Mouse (Mus musculus): ENCODE data around the gene Birc5. TPM values are rescaled to one million over a fixed set of nuclear protein-coding genes. Genes with fewer than 3 reads are reported as not detected.
A peak's percentile ranks its signal among the peaks of the same experiment; 100 is the strongest.

Birc5 gene
- polyA plus RNA-seq (2014; fragmentation: Nextera tagmentation; extraction: Ambion mirVana): 337 and 340 TPM in 2 replicates

DNA sequence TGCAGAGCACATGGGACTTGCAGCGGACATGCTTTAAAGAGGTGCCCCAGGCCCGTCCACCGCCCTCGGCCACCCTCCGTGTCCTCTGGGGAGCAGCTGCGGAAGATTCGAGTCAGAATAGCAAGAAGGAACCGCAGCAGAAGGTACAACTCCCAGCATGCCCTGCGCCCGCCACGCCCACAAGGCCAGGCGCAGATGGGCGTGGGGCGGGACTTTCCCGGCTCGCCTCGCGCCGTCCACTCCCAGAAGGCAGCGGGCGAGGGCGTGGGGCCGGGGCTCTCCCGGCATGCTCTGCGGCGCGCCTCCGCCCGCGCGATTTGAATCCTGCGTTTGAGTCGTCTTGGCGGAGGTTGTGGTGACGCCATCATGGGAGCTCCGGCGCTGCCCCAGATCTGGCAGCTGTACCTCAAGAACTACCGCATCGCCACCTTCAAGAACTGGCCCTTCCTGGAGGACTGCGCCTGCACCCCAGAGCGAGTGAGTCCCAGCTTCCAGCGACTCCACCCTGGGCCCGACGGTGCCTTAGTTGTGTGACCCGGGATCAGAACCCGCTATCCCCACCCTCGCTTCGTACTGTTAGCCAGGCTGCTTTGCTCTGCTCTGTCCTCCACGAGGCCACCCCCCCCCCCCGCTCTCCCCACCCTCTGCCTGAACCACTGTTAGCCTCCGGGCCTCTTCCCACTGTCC, at the start of gene Birc5:
Birc5 (plus strand) TSS at position 267 of the 687 bp plus-strand sequence.
- Histone ChIP-seq H3K4me3 (ENCODE audit: low read depth, low read length) (peak within 1 kb of the TSS; percentile 59), H3K9me3 (ENCODE audit: control insufficient read depth, low read length) (no peaks in the 10 kb centered on the region), H3K27me3 (replicated peaks; ENCODE audit: control insufficient read depth, insufficient read depth, low read length) (no peaks in the 10 kb centered on the region), H3K4me2 (ENCODE audit: low read length) (peak within 1 kb of the TSS; percentile 84), H3K36me3 (ENCODE audit: control insufficient read depth, insufficient read depth, low read length) (peaks cover 20% of the 10 kb centered on the region), H3K27ac (ENCODE audit: low read depth) (peak within 1 kb of the TSS; percentile 93), H3K9ac (ENCODE audit: low read length) (peak within 1 kb of the TSS; percentile 69), H3K4me1 (replicated peaks; ENCODE audit: control insufficient read depth, insufficient read depth, low read length) (peaks cover 24% of the 10 kb centered on the region)
- peak; percentile 85 for ATAC-seq (replicated peaks; ENCODE audit: low FRiP score, low TSS enrichment, low read depth)
- DNase-seq (ENCODE audit: low spot score): peak; percentile 97
- WGBS: under 1% methylated on average over 51 of the region's 51 CpGs

- no peaks in the 10 kb centered on the region for H3K36me3 ChIP-seq (ENCODE audit: control insufficient read depth, insufficient read depth, low read length)
- WGBS: 90% methylated on average over 7 of the region's 7 CpGs
- H3K9me3 ChIP-seq (ENCODE audit: control insufficient read depth, low read length): no peaks in the 10 kb centered on the region
- ATAC-seq (replicated peaks; ENCODE audit: low FRiP score, low TSS enrichment, low read depth) (no peak), DNase-seq (ENCODE audit: low spot score) (no peak)
- H3K9ac ChIP-seq (ENCODE audit: low read length): no peak overlapping the region
- H3K4me3 ChIP-seq (ENCODE audit: low read depth, low read length): no peak overlapping the region
- H3K27me3 ChIP-seq (replicated peaks; ENCODE audit: control insufficient read depth, insufficient read depth, low read length): no peaks in the 10 kb centered on the region
- no peak overlapping the region for H3K27ac ChIP-seq (ENCODE audit: low read depth)
- H3K4me2 ChIP-seq (ENCODE audit: low read length): no peak overlapping the region
- H3K4me1 ChIP-seq (replicated peaks; ENCODE audit: control insufficient read depth, insufficient read depth, low read length): peaks cover 19% of the 10 kb centered on the region
Observed at GRCm38 (mm10) chr11:117800038-117800437, 49.0 kb upstream of the Birc5 start.

GRCm38 (mm10) chr11:117801650-117802049, 47.4 kb upstream of the Birc5 start:
- Histone ChIP-seq H3K4me3 (ENCODE audit: low read depth, low read length) (no peak overlapping the region), H3K27ac (ENCODE audit: low read depth) (no peak overlapping the region), H3K36me3 (ENCODE audit: control insufficient read depth, insufficient read depth, low read length) (no peaks in the 10 kb centered on the region), H3K4me1 (replicated peaks; ENCODE audit: control insufficient read depth, insufficient read depth, low read length) (peaks cover 19% of the 10 kb centered on the region), H3K9ac (ENCODE audit: low read length) (no peak overlapping the region), H3K9me3 (ENCODE audit: control insufficient read depth, low read length) (no peaks in the 10 kb centered on the region), H3K27me3 (replicated peaks; ENCODE audit: control insufficient read depth, insufficient read depth, low read length) (no peaks in the 10 kb centered on the region), H3K4me2 (ENCODE audit: low read length) (no peak overlapping the region)
- ATAC-seq (replicated peaks; ENCODE audit: low FRiP score, low TSS enrichment, low read depth) (no peak), DNase-seq (ENCODE audit: low spot score) (no peak)
- WGBS: 66% methylated on average over 7 of the region's 7 CpGs

DNA sequence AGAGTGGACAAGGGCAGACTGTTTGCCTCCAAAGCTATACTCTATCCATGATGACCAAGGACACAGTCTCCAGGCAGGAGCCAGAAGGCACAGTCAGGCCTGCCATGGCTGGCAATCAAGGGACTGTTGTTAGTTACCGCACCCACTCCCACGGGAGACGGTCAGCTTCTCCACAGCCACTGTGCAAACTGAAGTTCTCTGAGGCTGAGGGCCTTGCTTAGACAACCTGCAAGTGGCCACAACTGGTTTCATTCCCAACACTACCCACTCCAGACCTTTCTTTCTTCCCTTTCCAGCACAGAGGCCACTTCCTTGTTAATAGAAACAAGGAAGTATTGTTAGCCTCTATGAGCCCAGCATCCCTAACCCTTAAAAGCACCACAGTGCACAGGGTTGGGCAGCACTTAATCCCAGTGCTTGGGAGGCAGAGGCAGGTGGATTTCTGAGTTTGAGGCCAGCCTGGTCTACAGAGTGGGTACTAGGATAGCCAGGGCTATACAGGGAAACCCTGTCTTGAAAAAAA, 45.8 kb upstream of the Birc5 start:
- peaks cover 9% of the 10 kb centered on the region for H3K4me1 ChIP-seq (replicated peaks; ENCODE audit: control insufficient read depth, insufficient read depth, low read length)
- H3K27ac ChIP-seq (ENCODE audit: low read depth): no peak overlapping the region
- no peak for DNase-seq (ENCODE audit: low spot score)
- no peaks in the 10 kb centered on the region for H3K9me3 ChIP-seq (ENCODE audit: control insufficient read depth, low read length)
- no peak overlapping the region for H3K4me3 ChIP-seq (ENCODE audit: low read depth, low read length)
- ATAC-seq (replicated peaks; ENCODE audit: low FRiP score, low TSS enrichment, low read depth): no peak
- H3K9ac ChIP-seq (ENCODE audit: low read length): no peak overlapping the region
- H3K36me3 ChIP-seq (ENCODE audit: control insufficient read depth, insufficient read depth, low read length): no peaks in the 10 kb centered on the region
- H3K4me2 ChIP-seq (ENCODE audit: low read length): no peak overlapping the region
- H3K27me3 ChIP-seq (replicated peaks; ENCODE audit: control insufficient read depth, insufficient read depth, low read length): no peaks in the 10 kb centered on the region
- 78% methylated on average over 3 of the region's 3 CpGs for WGBS

DNA sequence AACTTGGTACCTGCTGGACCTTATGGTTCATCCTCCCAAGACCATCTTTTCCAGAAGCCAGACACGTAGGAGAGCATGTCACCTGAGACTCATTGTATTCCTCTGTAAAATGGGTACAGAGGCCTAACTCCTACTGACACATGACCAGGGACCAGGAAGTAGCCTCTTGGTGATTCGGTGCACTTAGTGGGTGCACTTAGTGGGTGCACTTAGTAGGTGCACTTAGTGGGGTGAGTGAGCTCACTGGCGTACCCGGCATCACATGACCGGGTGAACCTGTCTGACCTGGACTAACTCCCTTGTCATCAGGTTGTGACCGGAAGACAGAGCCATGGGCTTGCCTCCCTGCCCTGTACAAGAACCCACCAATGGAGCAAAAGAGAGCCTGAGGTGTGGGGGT, 42.3 kb upstream of the Birc5 start:
- 92% methylated on average over 6 of the region's 6 CpGs for WGBS
- ATAC-seq (replicated peaks; ENCODE audit: low FRiP score, low TSS enrichment, low read depth): no peak
- Histone ChIP-seq H3K9ac (ENCODE audit: low read length) (no peak overlapping the region), H3K9me3 (ENCODE audit: control insufficient read depth, low read length) (no peaks in the 10 kb centered on the region), H3K36me3 (ENCODE audit: control insufficient read depth, insufficient read depth, low read length) (no peaks in the 10 kb centered on the region), H3K27ac (ENCODE audit: low read depth) (no peak overlapping the region), H3K4me1 (replicated peaks; ENCODE audit: control insufficient read depth, insufficient read depth, low read length) (peaks cover 7% of the 10 kb centered on the region), H3K27me3 (replicated peaks; ENCODE audit: control insufficient read depth, insufficient read depth, low read length) (no peaks in the 10 kb centered on the region), H3K4me3 (ENCODE audit: low read depth, low read length) (no peak overlapping the region), H3K4me2 (ENCODE audit: low read length) (no peak overlapping the region)
- no peak for DNase-seq (ENCODE audit: low spot score)

DNA sequence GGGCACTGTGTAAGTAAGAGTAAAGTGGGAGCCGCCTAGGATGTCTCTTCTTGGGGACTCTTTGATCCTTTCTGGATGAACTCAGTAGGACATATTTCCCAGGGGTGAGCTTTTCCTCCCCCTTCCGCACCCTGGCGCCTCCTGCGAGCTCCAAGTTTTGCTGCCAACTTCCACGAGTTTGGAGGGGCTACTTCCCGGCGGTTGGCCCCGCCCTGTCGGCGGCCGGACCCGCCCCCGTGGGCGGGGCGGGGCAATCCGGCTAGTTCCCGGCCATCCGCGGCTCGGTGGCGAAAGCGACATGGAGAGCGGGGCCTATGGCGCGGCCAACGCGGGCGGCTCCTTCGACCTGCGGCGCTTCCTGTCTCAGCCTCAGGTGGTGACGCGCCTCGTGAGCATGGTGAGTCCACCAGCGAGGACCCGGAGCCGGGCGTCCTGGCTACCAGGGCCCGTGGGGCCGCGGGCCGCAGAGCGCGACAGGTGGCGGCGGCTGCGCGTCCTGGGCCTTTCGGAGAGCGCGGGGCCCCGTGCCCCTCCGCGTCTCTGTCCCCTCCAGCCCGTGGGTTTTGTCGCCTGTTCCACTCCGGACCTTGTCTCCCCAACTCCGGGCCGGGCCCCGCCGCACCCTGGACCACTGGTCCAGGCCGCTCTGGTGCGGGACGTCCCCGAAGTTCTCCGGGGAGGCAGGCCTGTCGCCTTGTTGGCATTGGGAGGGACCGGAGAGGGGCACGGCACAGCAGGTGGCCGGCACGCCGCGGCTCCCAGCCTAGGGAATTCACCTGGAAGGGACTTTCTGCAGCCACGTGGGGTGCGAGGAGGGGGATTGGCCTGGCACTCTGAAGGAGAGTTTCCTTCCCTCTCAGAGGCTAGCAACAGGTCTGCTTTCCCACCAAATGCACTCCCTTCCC, 39.4 kb upstream of the Birc5 start, which contains the start of the genes Gm20708 and Syngr2:
Gm20708 (plus strand) TSS at position 262 of the 905 bp plus-strand sequence.
Syngr2 (plus strand) TSS at position 262 of the 905 bp plus-strand sequence.
- Histone ChIP-seq H3K4me3 (ENCODE audit: low read depth, low read length) (peak within 1 kb of the TSS; percentile 77), H3K9me3 (ENCODE audit: control insufficient read depth, low read length) (no peaks in the 10 kb centered on the region), H3K4me1 (replicated peaks; ENCODE audit: control insufficient read depth, insufficient read depth, low read length) (peaks cover 7% of the 10 kb centered on the region), H3K36me3 (ENCODE audit: control insufficient read depth, insufficient read depth, low read length) (peaks cover 25% of the 10 kb centered on the region), H3K4me2 (ENCODE audit: low read length) (peak within 1 kb of the TSS; percentile 99), H3K27ac (ENCODE audit: low read depth) (peak within 1 kb of the TSS; percentile 70), H3K9ac (ENCODE audit: low read length) (peak within 1 kb of the TSS; percentile 77), H3K27me3 (replicated peaks; ENCODE audit: control insufficient read depth, insufficient read depth, low read length) (no peaks in the 10 kb centered on the region)
- DNase-seq (ENCODE audit: low spot score) (peak; percentile 86), ATAC-seq (replicated peaks; ENCODE audit: low FRiP score, low TSS enrichment, low read depth) (peak; percentile 71)
- WGBS: 2% methylated on average over 65 of the region's 75 CpGs

- peak overlapping the region; percentile 99 for H3K4me2 ChIP-seq (ENCODE audit: low read length)
- H3K9ac ChIP-seq (ENCODE audit: low read length): peak overlapping the region; percentile 77
- peaks cover 34% of the 10 kb centered on the region for H3K36me3 ChIP-seq (ENCODE audit: control insufficient read depth, insufficient read depth, low read length)
- H3K9me3 ChIP-seq (ENCODE audit: control insufficient read depth, low read length): no peaks in the 10 kb centered on the region
- H3K27me3 ChIP-seq (replicated peaks; ENCODE audit: control insufficient read depth, insufficient read depth, low read length): no peaks in the 10 kb centered on the region
- ATAC-seq (replicated peaks; ENCODE audit: low FRiP score, low TSS enrichment, low read depth): peak; percentile 81
- peak overlapping the region; percentile 70 for H3K27ac ChIP-seq (ENCODE audit: low read depth)
- H3K4me1 ChIP-seq (replicated peaks; ENCODE audit: control insufficient read depth, insufficient read depth, low read length): peaks cover 7% of the 10 kb centered on the region
- DNase-seq (ENCODE audit: low spot score): peak; percentile 87
- H3K4me3 ChIP-seq (ENCODE audit: low read depth, low read length): peak overlapping the region; percentile 77
- WGBS: under 1% methylated on average over 21 of the region's 21 CpGs
Observed at GRCm38 (mm10) chr11:117810401-117811046, 38.5 kb upstream of the Birc5 start.

DNA sequence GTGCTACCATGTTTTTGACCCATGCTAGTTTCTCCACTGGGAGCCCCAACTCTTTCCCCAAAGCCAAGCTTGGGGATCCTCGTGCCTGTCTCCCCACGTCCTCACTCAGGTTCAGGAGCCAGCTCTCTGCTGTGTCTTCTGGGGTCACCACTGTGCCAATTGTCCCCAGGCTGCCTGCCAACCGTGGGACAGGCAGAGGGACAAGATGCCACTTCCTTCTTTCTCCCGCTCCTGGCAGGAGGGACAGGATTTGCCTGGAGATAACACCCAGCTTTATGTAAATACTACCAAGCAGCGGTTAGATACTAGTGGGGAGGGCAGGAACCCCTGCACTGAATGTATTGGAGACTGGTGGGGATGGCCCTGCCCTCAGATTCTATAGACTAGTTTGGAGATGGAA, 35.2 kb upstream of the Birc5 start:
- H3K27ac ChIP-seq (ENCODE audit: low read depth): no peak overlapping the region
- no peak for DNase-seq (ENCODE audit: low spot score)
- H3K4me2 ChIP-seq (ENCODE audit: low read length): no peak overlapping the region
- no peak for ATAC-seq (replicated peaks; ENCODE audit: low FRiP score, low TSS enrichment, low read depth)
- H3K4me1 ChIP-seq (replicated peaks; ENCODE audit: control insufficient read depth, insufficient read depth, low read length): peaks cover 7% of the 10 kb centered on the region
- no peaks in the 10 kb centered on the region for H3K9me3 ChIP-seq (ENCODE audit: control insufficient read depth, low read length)
- peaks cover 64% of the 10 kb centered on the region for H3K36me3 ChIP-seq (ENCODE audit: control insufficient read depth, insufficient read depth, low read length)
- WGBS: 66% methylated on average over 5 of the region's 5 CpGs
- H3K9ac ChIP-seq (ENCODE audit: low read length): no peak overlapping the region
- no peaks in the 10 kb centered on the region for H3K27me3 ChIP-seq (replicated peaks; ENCODE audit: control insufficient read depth, insufficient read depth, low read length)
- no peak overlapping the region for H3K4me3 ChIP-seq (ENCODE audit: low read depth, low read length)

Data from intestine, embryonic 14.5 days (tissue).